Comparison of ENCODE assay signal across 20 mouse cellular contexts in genomic region chr1:118511738-118512530, GRCm38 (mm10).
DNase-seq lines count a peak whose midpoint lies in the region; ATAC-seq and TF ChIP-seq lines count a peak whose summit lies in the region.
"Had no signal": no experiment of that assay in that cellular context is flagged by ENCODE, and none has a peak within 500 bp of the region (broad histone marks: within the 10 kb centered on the region; RNA-seq: fewer than 3 reads in every experiment).

No protein-coding gene starts in this region.

- 93% methylated on average over 8 of the region's 8 CpGs for WGBS in heart, embryonic 10.5 days
- 88% methylated on average over 8 of the region's 8 CpGs for WGBS in heart, embryonic 15.5 days
- whole genome bisulfite sequencing in lung, postnatal 0 days: 65% methylated on average over 8 of the region's 8 CpGs

- H3K9me3 ChIP-seq in heart, embryonic 10.5 days: no peaks in the 10 kb centered on the region
- no peaks in the 10 kb centered on the region for H3K9me3 ChIP-seq in heart, embryonic 15.5 days (replicated peaks)
- H3K9me3 ChIP-seq in lung, postnatal 0 days (ENCODE audit: low read length): no peaks in the 10 kb centered on the region
- H3K9me3 ChIP-seq: embryonic facial prominence, embryonic 15.5 days; forebrain, embryonic 10.5 days; hindbrain, embryonic 13.5 days had no signal

- H3K36me3 ChIP-seq in heart, embryonic 10.5 days: peaks cover 99% of the 10 kb centered on the region
- peaks cover 92% of the 10 kb centered on the region for H3K36me3 ChIP-seq in heart, embryonic 15.5 days
- H3K36me3 ChIP-seq in lung, postnatal 0 days (ENCODE audit: insufficient read depth, low read length): peaks cover 31% of the 10 kb centered on the region

- ATAC-seq in heart, embryonic 15.5 days (replicated peaks; ENCODE audit: insufficient number of reproducible peaks, insufficient read depth, low FRiP score, low read depth): no peak
- peak; percentile 87 for ATAC-seq in lung, postnatal 0 days
- ATAC-seq in granulocyte monocyte progenitor cell, adult 5-6 weeks (replicated peaks; ENCODE audit: poor library complexity, severe bottlenecking): no peak
- ATAC-seq: forebrain, embryonic 14.5 days; hindbrain, postnatal 0 days had no signal

- no peak overlapping the region for H3K4me2 ChIP-seq in heart, embryonic 15.5 days
- no peak overlapping the region for H3K4me2 ChIP-seq in lung, postnatal 0 days (replicated peaks; ENCODE audit: low read depth, low read length)
- H3K4me2 ChIP-seq: embryonic facial prominence, embryonic 15.5 days; hindbrain, embryonic 13.5 days had no signal

- no peaks in the 10 kb centered on the region for H3K27me3 ChIP-seq in heart, embryonic 10.5 days (ENCODE audit: insufficient read depth, poor library complexity, severe bottlenecking)
- H3K27me3 ChIP-seq in heart, embryonic 15.5 days: no peaks in the 10 kb centered on the region
- H3K27me3 ChIP-seq in lung, postnatal 0 days (replicated peaks; ENCODE audit: insufficient read depth, low read length): no peaks in the 10 kb centered on the region
- H3K27me3 ChIP-seq: embryonic facial prominence, embryonic 15.5 days; hindbrain, embryonic 13.5 days had no signal

- H3K9ac ChIP-seq in heart, embryonic 15.5 days: no peak overlapping the region
- no peak overlapping the region for H3K9ac ChIP-seq in lung, postnatal 0 days (replicated peaks; ENCODE audit: low read depth)
- H3K9ac ChIP-seq: embryonic facial prominence, embryonic 15.5 days; hindbrain, embryonic 13.5 days had no signal

- DNase-seq in heart, embryonic 10.5 days (ENCODE audit: low spot score): no peak
- no peak for DNase-seq in heart, adult 9 months (ENCODE audit: low spot score in 2 of 2)
- DNase-seq in heart, postnatal 4 days: no peak
- DNase-seq in lung, postnatal 0 days (ENCODE audit: low spot score): peak; percentile 62
- peak; percentile 8 for DNase-seq in lung, postnatal 25 days (ENCODE audit: low spot score)
- no peak for DNase-seq in right cerebral cortex, postnatal 14 days
- DNase-seq: cerebellum, adult 11 months; cerebellum, adult 8-10 months; cerebellum, postnatal 14 days; embryo, embryonic 11 days; gastrocnemius, postnatal 36 days; kidney, adult 11 months had no signal

- no peak for TF ChIP-seq CTCF in lung, postnatal 0 days (IDR thresholded peaks at IDR 0.05)

- H3K4me3 ChIP-seq in heart, embryonic 10.5 days: no peak overlapping the region
- no peak overlapping the region for H3K4me3 ChIP-seq in heart, embryonic 15.5 days
- H3K4me3 ChIP-seq in lung, postnatal 0 days (ENCODE audit: low read depth, low read length): no peak overlapping the region
- H3K4me3 ChIP-seq: embryonic facial prominence, embryonic 15.5 days; erythroblast, embryonic 14.5 days; forebrain, embryonic 10.5 days; hindbrain, embryonic 13.5 days had no signal

- peaks cover 4% of the 10 kb centered on the region; the same call in 1 of the 2 replicates for H3K4me1 ChIP-seq in heart, embryonic 10.5 days
- H3K4me1 ChIP-seq in heart, embryonic 15.5 days (replicated peaks): peaks cover 14% of the 10 kb centered on the region
- no peaks in the 10 kb centered on the region for H3K4me1 ChIP-seq in lung, postnatal 0 days (ENCODE audit: insufficient read depth, low read depth, low read length)
- H3K4me1 ChIP-seq: embryonic facial prominence, embryonic 15.5 days; forebrain, embryonic 10.5 days; hindbrain, embryonic 13.5 days had no signal

- H3K27ac ChIP-seq in heart, embryonic 10.5 days: peak overlapping the region; percentile 72; the same call in 1 of the 2 replicates
- H3K27ac ChIP-seq in heart, embryonic 15.5 days: peak overlapping the region; percentile 74; the same call in 1 of the 2 replicates
- no peak overlapping the region for H3K27ac ChIP-seq in lung, postnatal 0 days (ENCODE audit: low read length)
- H3K27ac ChIP-seq: embryonic facial prominence, embryonic 15.5 days; forebrain, embryonic 10.5 days; hindbrain, embryonic 13.5 days; hindbrain, postnatal 0 days had no signal

- TF ChIP-seq EP300 in lung, postnatal 0 days (IDR thresholded peaks at IDR 0.05): no peak

Comparison
In these comparisons a context has a peak if more than half of its experiments do, and no peak if none do; other contexts are left out.
1. DNase-seq: peak in lung, postnatal 0 days (single experiment) and lung, postnatal 25 days (single experiment); none in heart, embryonic 10.5 days (single experiment), heart, adult 9 months (0 of 2), heart, postnatal 4 days (single experiment) and right cerebral cortex, postnatal 14 days (single experiment).